Mouse (Mus musculus): Measurements from ENCODE around the gene Pcx.
A peak's percentile ranks its signal among the peaks of the same experiment; 100 is the strongest.

The Pcx gene

GRCm38 (mm10) chr19:4589081-4589480 lies 78.8 kb downstream of the Pcx start:
- no peak for DNase-seq

GRCm38 (mm10) chr19:4590025-4590424 lies 79.8 kb downstream of the Pcx start:
- no peak for DNase-seq

- DNase-seq, result peak; percentile 88
Observed at GRCm38 (mm10) chr19:4593792-4594522, 83.7 kb downstream of the Pcx start.

- DNase-seq, result peak; percentile 39
Observed at GRCm38 (mm10) chr19:4596071-4596470, 85.8 kb downstream of the Pcx start.

- no peak for DNase-seq
Observed at GRCm38 (mm10) chr19:4602459-4602858, 92.2 kb downstream of the Pcx start.

- peak; percentile 71 for DNase-seq
Observed at GRCm38 (mm10) chr19:4603801-4604723, 93.8 kb downstream of the Pcx start.

- no peak for DNase-seq
Observed at GRCm38 (mm10) chr19:4605654-4606053, 95.4 kb downstream of the Pcx start.

GRCm38 (mm10) chr19:4607406-4607805 lies 97.1 kb downstream of the Pcx start:
- DNase-seq, result no peak

- no peak for DNase-seq
Observed at GRCm38 (mm10) chr19:4608511-4608910, 98.2 kb downstream of the Pcx start.

- no peak for DNase-seq
Observed at GRCm38 (mm10) chr19:4610109-4610508, 99.8 kb downstream of the Pcx start.

- no peak for DNase-seq
Observed at GRCm38 (mm10) chr19:4612181-4612961, 102.1 kb downstream of the Pcx start.

- no peak for DNase-seq
Observed at GRCm38 (mm10) chr19:4613464-4614304, 103.4 kb downstream of the Pcx start.

- DNase-seq, result peak; percentile 52
Observed at GRCm38 (mm10) chr19:4614305-4615150, 104.3 kb downstream of the Pcx start.

- peak; percentile 90 for DNase-seq
Observed at GRCm38 (mm10) chr19:4615151-4616093, 105.2 kb downstream of the Pcx start, which contains the start of gene Lrfn4. TSS of gene Lrfn4 (minus strand) at chr19:4615667.

- no peak for DNase-seq
Observed at GRCm38 (mm10) chr19:4616546-4616945, 106.3 kb downstream of the Pcx start.

- DNase-seq, result no peak
Observed at GRCm38 (mm10) chr19:4618183-4618582, 107.9 kb downstream of the Pcx start.

- DNase-seq, result no peak
Observed at GRCm38 (mm10) chr19:4619461-4619860, 109.2 kb downstream of the Pcx start.

- DNase-seq, result no peak
Observed at GRCm38 (mm10) chr19:4620721-4621120, 110.4 kb downstream of the Pcx start.

- no peak for DNase-seq
Observed at GRCm38 (mm10) chr19:4622780-4623179, 112.5 kb downstream of the Pcx start.

- DNase-seq, result no peak
Observed at GRCm38 (mm10) chr19:4623419-4623818, 113.1 kb downstream of the Pcx start.

Data from kidney, postnatal 14 days (tissue).